Mouse (Mus musculus) splenic B cell, adult 2 months (primary cell): ENCODE data around the gene Cdh8.

ENCODE experiments used
- DNase-seq: peaks from one replicate; pipeline ENCODE4 v3.0.0-alpha.2; 2011; ENCODE audit warnings: low read depth, low spot score
- H3K27me3 ChIP-seq: 2 replicates; pipeline ENCODE4 v1.6.1; 2012; ENCODE audit warnings: mild to moderate bottlenecking, low read length, moderate library complexity, mixed read lengths; ENCODE audit not compliant: control insufficient read depth, poor library complexity, insufficient read depth, severe bottlenecking
- H3K36me3 ChIP-seq: 2 replicates; pipeline ENCODE4 v1.6.1; 2012; ENCODE audit warnings: mild to moderate bottlenecking, low read length, moderate library complexity, mixed read lengths; ENCODE audit not compliant: control insufficient read depth, poor library complexity, insufficient read depth, severe bottlenecking

The Cdh8 gene

DNA sequence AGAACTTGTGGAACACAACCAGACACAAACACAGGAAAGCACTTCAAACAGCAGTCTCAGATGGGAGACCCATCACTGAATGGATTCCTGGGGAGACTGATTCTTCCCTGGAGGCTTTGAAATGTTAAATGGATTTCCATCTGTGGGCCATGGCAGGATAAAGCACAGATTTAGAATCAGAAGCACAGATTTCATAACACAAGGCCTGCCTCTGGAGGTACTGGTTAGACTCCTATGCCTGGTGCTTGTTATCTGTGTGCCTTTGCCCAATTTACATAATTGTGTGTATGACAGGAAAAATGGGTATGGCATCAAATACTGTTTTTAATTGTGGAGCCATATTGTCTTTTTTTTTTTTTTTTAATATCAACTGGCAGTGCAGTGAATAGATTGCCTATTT lies 66.8 kb downstream of the Cdh8 start:
- Histone ChIP-seq H3K27me3 (no peaks in the 10 kb centered on the region), H3K36me3 (no peaks in the 10 kb centered on the region)
- no peak for DNase-seq

DNA sequence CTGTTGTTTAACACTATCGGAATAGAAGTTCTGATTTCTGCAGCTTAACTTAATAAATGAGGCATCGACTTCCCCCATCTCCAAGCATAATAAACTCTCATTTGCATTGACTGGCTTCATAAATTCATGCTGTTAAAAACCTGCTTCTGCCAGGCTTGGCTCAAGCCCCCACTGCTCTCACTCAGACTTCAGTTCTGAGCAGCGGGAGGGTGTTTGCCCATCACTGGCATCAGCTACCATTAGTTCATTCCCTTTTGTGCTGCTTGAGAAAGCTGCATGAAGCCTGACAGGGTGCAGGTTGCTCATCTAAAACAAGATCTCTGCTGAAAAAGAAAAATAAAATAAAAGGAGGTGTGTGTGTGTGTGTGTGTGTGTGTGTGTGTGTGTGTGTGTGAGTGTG lies 67.7 kb downstream of the Cdh8 start:
- no peaks in the 10 kb centered on the region for H3K27me3 ChIP-seq
- no peak for DNase-seq
- H3K36me3 ChIP-seq = no peaks in the 10 kb centered on the region

DNA sequence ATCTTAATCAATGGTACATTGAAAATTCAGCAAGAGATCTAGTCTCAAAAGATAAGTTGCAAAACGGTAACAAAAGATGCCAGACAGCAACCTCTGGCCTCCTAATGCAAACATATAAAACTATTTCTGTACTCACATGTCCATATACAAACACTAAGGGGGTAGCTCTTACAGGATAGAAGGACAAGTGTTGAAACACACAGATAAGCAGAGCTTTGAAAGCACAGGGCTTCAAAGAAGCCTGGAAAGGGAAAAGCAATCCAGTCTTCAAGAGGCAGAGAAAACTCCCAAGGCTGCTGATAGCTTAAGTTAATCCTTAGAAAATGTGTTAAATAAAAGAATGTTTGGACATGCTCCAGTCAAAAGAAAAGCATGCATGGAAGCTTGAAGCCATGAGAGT lies 77.0 kb downstream of the Cdh8 start:
- H3K36me3 ChIP-seq = no peaks in the 10 kb centered on the region
- DNase-seq = no peak
- H3K27me3 ChIP-seq = no peaks in the 10 kb centered on the region

DNA sequence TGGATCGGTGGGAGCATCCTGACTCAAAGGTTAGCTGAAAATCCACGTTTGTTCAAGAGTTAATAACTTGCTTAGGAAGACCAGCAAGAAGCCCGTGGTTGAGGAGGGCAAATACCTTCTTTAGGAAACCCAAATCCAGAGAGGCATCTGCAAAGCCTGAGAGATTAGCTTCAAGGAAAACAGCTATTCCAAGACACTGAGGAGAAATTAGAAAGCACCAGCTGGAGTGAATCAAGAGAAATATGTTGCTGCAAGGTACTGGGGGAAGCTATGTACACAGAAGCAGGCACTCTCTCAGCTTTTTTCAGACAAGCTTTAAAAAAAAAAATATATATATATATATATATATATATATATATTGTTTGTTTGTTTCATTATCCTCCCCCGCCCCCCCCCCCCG lies 88.7 kb downstream of the Cdh8 start:
- Histone ChIP-seq H3K36me3 (no peaks in the 10 kb centered on the region), H3K27me3 (no peaks in the 10 kb centered on the region)
- DNase-seq = no peak

DNA sequence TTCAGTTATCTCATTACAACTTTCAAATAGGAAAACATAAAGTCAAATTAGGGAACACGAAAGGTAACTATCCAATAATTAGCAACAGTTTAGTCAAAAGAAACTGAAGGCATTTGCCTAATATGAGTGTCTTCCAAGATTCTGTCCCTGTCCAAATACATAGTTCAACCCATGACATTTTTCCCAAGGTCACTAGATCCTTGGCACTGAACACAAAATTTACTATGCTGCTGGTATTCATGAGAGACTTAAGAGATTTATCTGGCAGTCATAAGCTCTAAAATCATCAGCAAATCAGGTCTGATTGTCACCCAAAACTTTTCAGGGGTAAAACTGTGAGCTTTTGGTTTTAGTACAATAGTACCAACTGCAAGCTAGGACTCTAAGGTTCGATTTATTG lies 101.7 kb downstream of the Cdh8 start:
- no peak for DNase-seq
- no peaks in the 10 kb centered on the region for H3K36me3 ChIP-seq
- H3K27me3 ChIP-seq = no peaks in the 10 kb centered on the region

DNA sequence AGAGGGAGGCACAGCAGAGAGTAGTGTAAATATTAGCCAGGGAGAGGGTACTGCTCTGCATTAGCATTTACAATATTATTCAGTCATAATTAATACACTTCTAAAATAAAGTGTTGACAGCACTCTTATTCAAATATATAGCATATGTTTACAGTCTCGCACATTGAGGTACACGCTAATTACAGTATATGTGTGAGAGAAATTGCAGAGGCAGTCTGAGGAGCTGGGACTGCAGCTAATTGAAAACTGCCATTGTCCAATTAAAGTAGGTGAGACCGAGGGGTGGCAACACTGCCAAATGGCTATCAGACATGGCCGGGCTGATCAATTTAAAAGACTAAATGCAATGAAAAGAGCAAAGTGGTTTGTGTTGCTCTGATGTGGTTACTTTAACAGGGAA lies 112.1 kb downstream of the Cdh8 start:
- H3K36me3 ChIP-seq = no peaks in the 10 kb centered on the region
- DNase-seq = no peak
- no peaks in the 10 kb centered on the region for H3K27me3 ChIP-seq

DNA sequence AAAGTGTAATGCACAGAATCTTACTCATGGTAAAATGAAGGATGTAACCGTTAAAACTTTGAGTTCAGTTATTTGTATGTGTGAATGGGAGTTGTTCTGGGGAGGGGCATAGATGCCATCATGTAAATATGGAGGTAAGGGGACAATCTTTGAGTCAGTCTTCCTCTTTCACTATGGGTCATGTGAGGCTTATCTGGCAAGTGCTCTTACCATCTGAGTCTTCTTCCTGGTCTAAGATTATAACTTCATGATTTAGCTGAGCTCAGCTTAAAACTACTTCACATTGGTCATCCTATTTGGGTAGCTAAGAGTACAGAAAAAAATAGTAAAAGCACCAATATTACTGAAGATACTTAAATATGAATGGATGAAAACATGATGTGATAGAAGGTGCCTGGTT lies 126.1 kb downstream of the Cdh8 start:
- no peak for DNase-seq
- Histone ChIP-seq H3K27me3 (no peaks in the 10 kb centered on the region), H3K36me3 (no peaks in the 10 kb centered on the region)

DNA sequence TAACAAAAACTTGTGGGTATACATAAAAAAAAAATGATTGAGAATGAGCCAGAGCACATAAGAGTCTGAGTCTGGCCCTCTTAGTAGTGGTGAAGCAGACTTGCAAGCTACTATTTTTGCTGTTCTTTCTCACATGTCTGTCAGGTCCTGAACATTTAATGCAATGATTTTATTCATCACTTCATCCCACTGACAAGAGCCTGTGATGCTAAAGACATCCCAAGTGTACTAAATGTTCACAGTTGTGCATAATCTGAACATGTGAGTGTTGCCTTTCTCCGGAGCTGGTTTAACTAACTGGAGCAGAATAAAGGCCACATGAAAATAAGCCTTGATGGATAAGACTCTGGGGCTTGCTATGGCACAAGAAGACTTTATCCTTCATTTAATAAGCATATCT lies 131.2 kb downstream of the Cdh8 start:
- no peak for DNase-seq
- H3K36me3 ChIP-seq = no peaks in the 10 kb centered on the region
- no peaks in the 10 kb centered on the region for H3K27me3 ChIP-seq

DNA sequence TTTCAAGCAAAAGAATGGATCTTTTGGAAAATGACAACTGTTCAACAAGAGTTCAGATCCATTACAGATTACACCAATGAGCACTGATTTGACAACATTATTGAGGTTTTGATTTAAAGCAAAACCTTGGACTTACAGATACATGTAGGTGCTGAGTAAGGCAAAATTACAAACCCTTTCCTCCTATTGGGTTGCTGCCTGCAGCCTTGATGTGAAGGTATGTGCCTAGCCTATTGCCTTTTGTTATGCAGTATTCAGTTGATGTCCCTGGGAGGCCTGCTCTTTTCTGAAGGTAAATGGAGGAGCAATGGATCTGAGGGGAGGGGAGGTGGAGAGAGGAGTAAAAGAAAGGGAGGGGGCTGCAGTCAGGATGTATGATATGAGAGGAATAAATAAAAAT lies 135.9 kb downstream of the Cdh8 start:
- H3K36me3 ChIP-seq = no peaks in the 10 kb centered on the region
- no peaks in the 10 kb centered on the region for H3K27me3 ChIP-seq
- DNase-seq = no peak

DNA sequence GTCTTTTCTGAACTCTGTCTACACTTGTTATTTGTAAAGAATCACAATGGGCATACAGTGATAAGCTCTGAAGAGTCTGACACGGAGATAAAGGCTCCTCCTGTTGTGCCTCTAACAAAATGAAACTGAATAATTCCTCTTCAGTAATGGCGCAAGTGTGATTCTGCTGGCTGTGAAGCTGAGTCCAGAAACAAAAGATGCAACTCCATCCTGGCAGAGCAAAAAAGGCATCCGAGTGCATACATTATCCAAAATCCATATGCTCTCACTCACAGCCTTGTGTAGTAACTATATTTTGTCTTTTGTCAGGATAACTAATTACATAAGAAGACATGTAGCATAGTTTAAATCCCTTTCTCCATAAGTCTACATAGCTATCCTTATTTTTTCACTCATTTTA lies 149.1 kb downstream of the Cdh8 start:
- Histone ChIP-seq H3K36me3 (no peaks in the 10 kb centered on the region), H3K27me3 (no peaks in the 10 kb centered on the region)
- DNase-seq = no peak

DNA sequence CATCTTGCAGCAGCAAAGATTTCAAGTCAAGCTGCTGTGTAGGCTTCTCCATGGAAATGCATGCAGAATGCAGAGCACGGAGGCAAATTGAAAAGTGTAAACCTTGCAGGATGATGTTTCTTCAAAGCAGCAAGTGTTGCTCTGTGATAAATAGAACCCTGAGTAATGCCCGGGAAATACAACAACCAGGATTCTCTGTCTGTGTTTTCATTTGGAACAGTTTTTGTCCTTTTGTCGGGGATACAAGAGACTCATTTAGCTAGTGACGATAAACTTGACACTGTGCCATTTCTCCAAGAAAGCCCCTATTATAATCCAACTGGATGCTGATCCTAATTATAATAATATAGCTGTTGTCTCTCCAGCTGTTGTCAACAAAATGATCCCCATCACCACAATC lies 181.9 kb downstream of the Cdh8 start:
- H3K36me3 ChIP-seq = no peaks in the 10 kb centered on the region
- no peaks in the 10 kb centered on the region for H3K27me3 ChIP-seq
- DNase-seq = no peak

DNA sequence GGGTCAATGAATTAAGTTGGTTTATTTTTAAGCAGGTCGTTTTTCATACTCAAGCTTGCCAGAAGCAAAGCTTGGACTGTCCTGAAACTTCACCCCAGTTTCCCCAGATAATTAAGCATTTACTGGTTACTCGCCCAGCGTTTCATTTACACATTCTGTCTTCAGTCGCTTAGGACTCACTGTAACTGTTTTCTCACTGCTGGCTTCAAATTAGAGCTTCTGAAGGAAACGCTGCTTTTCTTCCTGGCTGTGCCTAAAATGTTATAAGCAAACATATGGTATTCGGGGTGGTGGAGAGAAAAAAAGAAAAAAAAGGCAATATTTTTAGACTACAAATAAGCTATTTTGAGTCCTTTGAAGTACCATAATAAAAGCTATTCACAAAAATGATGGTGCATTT lies 192.6 kb downstream of the Cdh8 start:
- Histone ChIP-seq H3K36me3 (no peaks in the 10 kb centered on the region), H3K27me3 (no peaks in the 10 kb centered on the region)
- DNase-seq = no peak

DNA sequence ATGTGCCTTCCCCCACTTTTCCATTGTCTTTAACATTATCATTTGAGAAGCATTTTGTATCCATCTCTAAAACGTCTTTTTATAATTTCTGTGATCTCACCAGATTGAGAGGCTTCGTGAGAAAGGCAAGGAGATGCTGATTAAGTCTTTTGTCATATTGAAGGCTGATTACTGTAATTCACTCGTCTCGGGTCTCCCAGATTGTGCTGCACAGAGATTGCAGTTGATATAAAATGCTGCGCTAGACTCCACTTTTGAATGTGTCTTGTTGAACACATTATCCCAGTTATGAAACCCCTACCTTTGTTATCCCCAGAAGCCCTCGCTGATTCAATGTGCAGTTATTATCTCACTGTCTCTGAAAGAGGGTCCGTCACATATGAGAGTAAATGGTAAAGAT lies 211.1 kb downstream of the Cdh8 start:
- no peaks in the 10 kb centered on the region for H3K36me3 ChIP-seq
- H3K27me3 ChIP-seq = no peaks in the 10 kb centered on the region
- DNase-seq = no peak

DNA sequence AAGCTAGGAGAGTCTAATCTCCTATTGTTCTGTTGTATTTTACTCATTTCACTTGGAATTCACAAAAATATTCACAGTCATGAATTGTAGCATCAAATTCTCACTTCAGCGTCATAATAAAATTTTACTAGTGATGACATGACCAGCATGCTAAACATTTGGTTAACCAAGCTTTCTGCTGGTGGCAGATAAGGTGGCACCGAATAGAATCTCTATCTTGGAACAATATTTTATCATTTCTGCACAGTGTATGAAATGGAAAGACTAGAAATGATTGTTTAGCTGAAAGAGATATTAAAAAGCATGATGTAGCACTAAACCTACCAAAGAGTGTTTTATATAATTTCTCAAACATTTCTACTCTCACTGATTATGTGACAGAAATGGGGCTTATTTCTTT lies 225.6 kb downstream of the Cdh8 start:
- no peak for DNase-seq
- no peaks in the 10 kb centered on the region for H3K27me3 ChIP-seq

DNA sequence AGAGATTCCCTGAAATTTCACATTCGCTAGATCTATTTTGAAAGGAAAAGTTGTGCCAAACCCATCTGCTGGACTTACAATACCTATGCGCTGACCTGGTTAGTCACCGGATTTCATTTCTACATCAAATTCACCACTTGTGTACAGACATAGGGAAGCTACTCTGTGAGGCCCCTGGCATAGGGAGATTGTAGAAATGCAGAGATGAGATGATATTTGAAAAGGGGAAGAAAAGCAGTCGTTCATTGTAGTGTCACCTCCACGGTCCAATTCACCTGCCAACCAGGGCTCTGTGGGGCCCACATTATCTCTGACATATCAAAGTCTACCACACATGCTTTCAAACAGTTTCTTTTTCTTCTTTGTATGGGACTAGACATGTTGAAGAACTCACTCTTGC lies 229.4 kb downstream of the Cdh8 start:
- DNase-seq = no peak
- Histone ChIP-seq H3K36me3 (no peaks in the 10 kb centered on the region), H3K27me3 (no peaks in the 10 kb centered on the region)

More for the DNA sequence above, 225.6 kb downstream of the Cdh8 start:
- H3K36me3 ChIP-seq = no peaks in the 10 kb centered on the region

DNA sequence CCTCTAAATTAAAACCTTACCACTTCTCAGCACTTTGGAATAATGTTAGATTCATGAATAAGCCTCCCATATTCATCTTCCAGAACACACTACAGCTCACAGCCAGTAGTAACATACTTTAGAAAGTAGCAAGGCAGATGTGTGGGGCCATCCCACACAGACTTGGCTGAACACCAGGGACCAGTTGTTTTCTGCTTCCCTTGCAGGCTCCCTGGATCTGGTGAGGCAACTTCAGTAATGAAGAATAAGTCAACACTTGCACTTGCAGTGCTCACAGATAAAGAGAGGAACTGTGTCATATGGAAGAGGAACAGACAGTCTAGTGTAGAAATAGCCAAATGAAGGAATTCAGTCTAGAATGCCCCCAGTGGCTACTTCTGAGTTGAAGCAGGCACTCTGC lies 232.1 kb downstream of the Cdh8 start:
- Histone ChIP-seq H3K36me3 (no peaks in the 10 kb centered on the region), H3K27me3 (no peaks in the 10 kb centered on the region)
- DNase-seq = no peak

DNA sequence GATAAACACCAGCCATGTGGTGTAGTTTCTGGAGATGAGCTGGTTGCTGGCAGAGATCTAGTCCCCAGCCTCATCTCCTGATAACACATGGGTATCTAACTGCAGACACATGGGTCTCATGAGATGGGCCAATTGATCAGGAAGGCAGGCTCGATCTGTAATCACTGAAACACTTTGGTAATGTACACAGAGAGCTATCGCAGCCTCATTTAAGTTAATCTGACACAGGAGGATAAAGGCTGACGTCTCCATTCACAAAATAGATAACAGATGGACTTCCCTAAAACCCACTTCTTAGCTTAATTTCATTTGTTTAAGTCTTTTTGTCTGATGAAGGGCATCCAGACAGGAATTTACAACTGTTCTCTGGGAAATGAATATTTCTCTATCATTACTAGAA lies 249.3 kb downstream of the Cdh8 start:
- Histone ChIP-seq H3K36me3 (no peaks in the 10 kb centered on the region), H3K27me3 (no peaks in the 10 kb centered on the region; the same call in 1 of the 2 replicates)
- no peak for DNase-seq
